Mouse (Mus musculus) CH12.LX (cell line): Measurements from ENCODE around the gene BC017158. TPM values are rescaled to one million over a fixed set of nuclear protein-coding genes. Genes with fewer than 3 reads are reported as not detected.

Experiments
- DNase-seq: peaks from one replicate; pipeline ENCODE4 v3.0.0-alpha.2; 2013; ENCODE audit errors: extremely low read depth
- H3K27ac ChIP-seq: 2 replicates; pipeline ENCODE4 v1.5.1; 2012; ENCODE audit warnings: low read depth, mild to moderate bottlenecking, control low read depth, moderate library complexity; ENCODE audit not compliant: insufficient read depth
- H3K27me3 ChIP-seq: replicated peaks from 2 replicates; pipeline ENCODE3; 2012; ENCODE audit warnings: inconsistent platforms
- H3K36me3 ChIP-seq, 2 experiments: replicated peaks in 1 of 2; 2 replicates each; pipeline versions ENCODE3 to v1.6.1; 2012; ENCODE audit warnings: inconsistent platforms in 1 of 2, low read length in 1 of 2, mild to moderate bottlenecking in 1 of 2, mixed read lengths in 1 of 2, moderate library complexity in 1 of 2; ENCODE audit not compliant: control insufficient read depth in 1 of 2, insufficient read depth in 1 of 2
- H3K4me1 ChIP-seq, 2 experiments: 2 replicates each; pipeline ENCODE4 v1.6.1; 2012; ENCODE audit warnings: inconsistent platforms in 1 of 2, moderate library complexity in 1 of 2; ENCODE audit not compliant: insufficient read depth in 2 of 2, control insufficient read depth in 1 of 2
- H3K4me2 ChIP-seq: 2 replicates; pipeline ENCODE4 v1.6.1; 2012; ENCODE audit warnings: low read depth, mild to moderate bottlenecking, control low read depth; ENCODE audit not compliant: poor library complexity, insufficient read depth, severe bottlenecking
- H3K4me3 ChIP-seq, 3 experiments: fragments of 150-350 bp in 1 of 3; sonication (generic) in 1 of 3; replicated peaks in 1 of 3; 2 replicates each; pipeline versions ENCODE3 to v1.5.1; 2011 to 2012; ENCODE audit warnings: low read depth in 2 of 3, low read length in 2 of 3, mild to moderate bottlenecking in 2 of 3, moderate library complexity in 2 of 3, control low read depth in 1 of 3, improper control_type of control experiment in 1 of 3, inconsistent platforms in 1 of 3, mixed read lengths in 1 of 3; ENCODE audit not compliant: poor library complexity in 1 of 3
- H3K79me2 ChIP-seq: replicated peaks from 2 replicates; pipeline ENCODE4 v1.6.1; 2012; ENCODE audit warnings: mild to moderate bottlenecking, moderate library complexity; ENCODE audit not compliant: control insufficient read depth, poor library complexity, insufficient read depth, severe bottlenecking; ENCODE audit errors: extremely low read depth
- H3K9ac ChIP-seq: 2 replicates; pipeline ENCODE4 v1.6.1; 2012; ENCODE audit warnings: low read depth, mild to moderate bottlenecking, control low read depth, moderate library complexity; ENCODE audit not compliant: insufficient read depth
- H3K9me3 ChIP-seq: replicated peaks from 2 replicates; pipeline ENCODE3; 2012; ENCODE audit warnings: low read length, inconsistent platforms, mixed read lengths
- CHD2 ChIP-seq: IDR thresholded peaks from 2 replicates; pipeline ENCODE4 v1.6.1; 2011; ENCODE audit warnings: low read length, improper control_type of control experiment
- E2F4 ChIP-seq: IDR thresholded peaks from 2 replicates; pipeline ENCODE4 v1.6.1; 2011; ENCODE audit warnings: low read depth, low read length, improper control_type of control experiment; ENCODE audit not compliant: insufficient replicate concordance
- GABPA ChIP-seq: IDR thresholded peaks from 2 replicates; pipeline ENCODE4 v1.6.1; 2012; ENCODE audit warnings: low read depth, low read length, improper control_type of control experiment, inconsistent platforms; ENCODE audit not compliant: insufficient replicate concordance
- HCFC1 ChIP-seq: IDR thresholded peaks from 2 replicates; pipeline ENCODE4 v1.6.1; 2012; ENCODE audit warnings: low read depth, mild to moderate bottlenecking, inconsistent platforms, low read length, improper control_type of control experiment
- JUN ChIP-seq: IDR thresholded peaks from 2 replicates; pipeline ENCODE4 v1.6.1; 2011; ENCODE audit warnings: low read depth, mild to moderate bottlenecking, low read length, improper control_type of control experiment, moderate library complexity; ENCODE audit not compliant: insufficient read depth
- JUND ChIP-seq: conservative IDR thresholded peaks from 2 replicates; pipeline ENCODE4 v1.6.1; 2011; ENCODE audit warnings: low read depth, low read length, improper control_type of control experiment
- MAFK ChIP-seq: IDR thresholded peaks from 2 replicates; pipeline ENCODE4 v1.6.1; 2011; ENCODE audit warnings: low read length, improper control_type of control experiment; ENCODE audit not compliant: insufficient replicate concordance
- MAX ChIP-seq: IDR thresholded peaks from 2 replicates; pipeline ENCODE4 v1.6.1; 2011; ENCODE audit warnings: low read length, improper control_type of control experiment
- MAZ ChIP-seq: IDR thresholded peaks from 2 replicates; pipeline ENCODE4 v1.6.1; 2012; ENCODE audit warnings: low read depth, mild to moderate bottlenecking, inconsistent platforms, low read length, improper control_type of control experiment, moderate library complexity
- MYC ChIP-seq: IDR thresholded peaks from 2 replicates; pipeline ENCODE4 v1.6.1; 2011; ENCODE audit warnings: low read depth, mild to moderate bottlenecking, improper control_type of control experiment, low read length
- NELFE ChIP-seq: IDR thresholded peaks from 2 replicates; pipeline ENCODE4 v1.6.1; 2011; ENCODE audit warnings: low read depth, low read length, improper control_type of control experiment
- NRF1 ChIP-seq: IDR thresholded peaks from 2 replicates; pipeline ENCODE4 v1.6.1; 2014; ENCODE audit warnings: low read depth, mild to moderate bottlenecking, inconsistent platforms, low read length, improper control_type of control experiment, moderate library complexity
- PAX5 ChIP-seq: IDR thresholded peaks from 2 replicates; pipeline ENCODE4 v1.6.1; 2012; ENCODE audit warnings: low read length, inconsistent platforms, mixed read lengths
- POLR2AphosphoS2 ChIP-seq: IDR thresholded peaks from 2 replicates; pipeline ENCODE4 v1.6.1; 2011; ENCODE audit warnings: low read depth, low read length, improper control_type of control experiment
- RAD21 ChIP-seq: IDR thresholded peaks from 2 replicates; pipeline ENCODE4 v1.6.1; 2011; ENCODE audit warnings: low read depth, mild to moderate bottlenecking, low read length, improper control_type of control experiment, moderate library complexity
- RCOR1 ChIP-seq: conservative IDR thresholded peaks from 2 replicates; pipeline ENCODE4 v1.6.1; 2012; ENCODE audit warnings: low read depth, mild to moderate bottlenecking, inconsistent platforms, low read length, improper control_type of control experiment
- SIN3A ChIP-seq: IDR thresholded peaks from 2 replicates; pipeline ENCODE4 v1.6.1; 2012; ENCODE audit warnings: low read length, improper control_type of control experiment, inconsistent platforms
- SMC3 ChIP-seq: IDR thresholded peaks from 2 replicates; pipeline ENCODE4 v1.6.1; 2011; ENCODE audit warnings: low read depth, low read length, improper control_type of control experiment
- TBP ChIP-seq: conservative IDR thresholded peaks from 2 replicates; pipeline ENCODE4 v1.6.1; 2011; ENCODE audit warnings: low read depth, low read length, improper control_type of control experiment
- TCF12 ChIP-seq: IDR thresholded peaks from 2 replicates; pipeline ENCODE4 v1.6.1; 2014; ENCODE audit warnings: low read depth, mild to moderate bottlenecking, inconsistent platforms, low read length, improper control_type of control experiment
- USF1 ChIP-seq: IDR thresholded peaks from 2 replicates; pipeline ENCODE4 v1.6.1; 2014; ENCODE audit warnings: low read depth, mild to moderate bottlenecking, inconsistent platforms, low read length, improper control_type of control experiment
- USF2 ChIP-seq: conservative IDR thresholded peaks from 2 replicates; pipeline ENCODE4 v1.6.1; 2011; ENCODE audit warnings: low read depth, low read length, improper control_type of control experiment
- ZMIZ1 ChIP-seq: IDR thresholded peaks from 2 replicates; pipeline ENCODE4 v1.6.1; 2012; ENCODE audit warnings: low read depth, mild to moderate bottlenecking, inconsistent platforms, low read length, improper control_type of control experiment
- ZNF384 ChIP-seq: IDR thresholded peaks from 2 replicates; pipeline ENCODE4 v1.6.1; 2012; ENCODE audit warnings: low read depth, low read length, improper control_type of control experiment, inconsistent platforms
- dilution Hi-C: fragments of 300-500 bp; cut with MboI; formaldehyde crosslinking; loops from 2 replicates; pipeline ENCODE4 v1.14.3; 2020; ENCODE audit warnings: low sequenced_read_pairs; ENCODE audit not compliant: extremely low pct_unique_long_range_greater_than_20kb, extremely low pct_ligation_motif_present
- in situ Hi-C: fragments of 300-500 bp; cut with MboI; formaldehyde crosslinking; loops from 3 replicates; pipeline ENCODE4 v1.14.3; 2019; ENCODE audit warnings: low sequenced_read_pairs, low pct_ligation_motif_present, low pct_unique_long_range_greater_than_20kb, mixed read lengths
- polyA plus RNA-seq: library from polyadenylated mRNA; unstranded; fragments of >175 nt; gene quantifications from 2 replicates; pipeline ENCODE4 v1.2.1, GENCODE M21; 2012; ENCODE audit warnings: low read depth; ENCODE audit not compliant: insufficient read length
- total RNA-seq, 2 experiments: library from RNA; depleted of rRNA; stranded (reverse); fragments of 300-350 nt in 1 of 2; fragments of >200 nt in 1 of 2; gene quantifications; 2 replicates each; pipeline ENCODE4 v1.2.3; 2012 to 2014

The BC017158 gene
- total and polyA plus RNA-seq, 3 experiments: 4.9 to 14.5 (median 8.1) TPM

DNA sequence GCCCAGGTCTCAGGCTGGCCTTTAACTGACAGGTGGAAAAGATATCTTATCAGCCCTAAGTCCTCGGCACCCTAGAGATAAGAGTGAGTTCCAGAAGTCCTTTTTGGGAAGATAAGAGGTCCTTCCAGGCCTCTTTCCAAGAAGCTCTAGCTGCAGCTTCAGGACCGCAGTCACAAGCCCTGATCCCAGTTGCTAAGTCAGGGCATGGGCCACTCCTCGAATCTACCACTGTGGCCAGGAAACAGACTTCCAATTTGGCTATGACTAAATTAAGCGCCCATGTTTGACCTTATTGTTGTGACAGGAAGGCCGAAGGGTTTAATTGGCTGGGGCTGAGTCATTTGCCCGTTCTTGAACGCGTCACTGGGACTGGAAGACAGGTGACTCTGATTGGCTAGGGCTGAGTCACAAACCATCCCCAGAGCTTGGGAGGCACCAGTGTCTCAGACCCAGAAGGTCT is 12.3 kb upstream of the BC017158 start:
- Histone ChIP-seq H3K4me3 (no peak overlapping the region), H3K27ac (no peak overlapping the region), H3K4me1 (no peaks in the 10 kb centered on the region), H3K9ac (no peak overlapping the region)
- TF ChIP-seq USF2 (no peak), MAX (no peak), NELFE (no peak), USF1 (no peak), POLR2AphosphoS2 (no peak), GABPA (no peak), SMC3 (no peak), MAFK (no peak), TCF12 (no peak), JUN (no peak), HCFC1 (no peak), MAZ (no peak), ZNF384 (no peak), MYC (no peak), RCOR1 (no peak), RAD21 (no peak), PAX5 (no peak), E2F4 (no peak), SIN3A (no peak)
- TF ChIP-seq, all 38 proteins: peak for 0
- no peak for DNase-seq
- H3K9me3 ChIP-seq: no peaks in the 10 kb centered on the region
- peaks cover 28% of the 10 kb centered on the region for H3K27me3 ChIP-seq
- no peaks in the 10 kb centered on the region for H3K36me3 ChIP-seq
- dilution Hi-C loops: no loop called here
- no peaks in the 10 kb centered on the region for H3K79me2 ChIP-seq
- in situ Hi-C loops: no loop called here
- H3K4me2 ChIP-seq: no peak overlapping the region

- dilution Hi-C loops: no loop called here
- Histone ChIP-seq H3K4me1 (no peaks in the 10 kb centered on the region), H3K4me2 (no peak overlapping the region), H3K4me3 (no peak overlapping the region), H3K9ac (no peak overlapping the region), H3K27me3 (peaks cover 26% of the 10 kb centered on the region), H3K9me3 (no peaks in the 10 kb centered on the region), H3K36me3 (no peaks in the 10 kb centered on the region), H3K79me2 (no peaks in the 10 kb centered on the region), H3K27ac (no peak overlapping the region)
- TF ChIP-seq ZMIZ1 (no peak), NELFE (no peak), JUND (no peak), NRF1 (no peak), TBP (no peak), CHD2 (no peak), USF2 (no peak)
- in situ Hi-C loops: no loop called here
- no peak for DNase-seq
Measured at GRCm38 (mm10) chr7:128309776-128310175, 11.8 kb upstream of the BC017158 start.
